Mouse (Mus musculus) limb, embryonic 15.5 days (tissue): ENCODE measurements at regions not wholly inside any gene's neighbourhood (a gene's known extent, or its start where the extent isn't known, plus 50 kb on each side); places are given as distances from the start of the nearest gene placed in this dataset.
"Not testable (repeated sequence)": the region's sequence is repeated elsewhere in the genome, so short reads cannot be mapped to it uniquely, and the experiment has no call there.

Experiments used
- ATAC-seq: fragments of 200-750 bp; cut with Nextera tagmentation; 2 replicates; pipeline ENCODE4 v1.8.0; 2017; ENCODE audit warnings: low read depth, moderate TSS enrichment; ENCODE audit not compliant: insufficient number of reproducible peaks, low FRiP score, low TSS enrichment
- H3K27ac ChIP-seq: fragments of 300-500 bp; sonication (generic); 2 replicates; pipeline ENCODE4 v1.5.1; 2015; ENCODE audit warnings: moderate library complexity, mild to moderate bottlenecking, inconsistent platforms
- H3K27me3 ChIP-seq: fragments of 300-500 bp; sonication (generic); 2 replicates; pipeline ENCODE4 v1.6.1; 2015; ENCODE audit warnings: inconsistent platforms
- H3K36me3 ChIP-seq: fragments of 300-500 bp; sonication (generic); 2 replicates; pipeline ENCODE4 v1.6.1; 2015; ENCODE audit warnings: inconsistent platforms
- H3K4me1 ChIP-seq: fragments of 300-500 bp; sonication (generic); 2 replicates; pipeline ENCODE4 v1.6.1; 2015; ENCODE audit warnings: inconsistent platforms
- H3K4me2 ChIP-seq: fragments of 300-500 bp; sonication (generic); 2 replicates; pipeline ENCODE4 v1.6.1; 2015; ENCODE audit warnings: mild to moderate bottlenecking, inconsistent platforms
- H3K4me3 ChIP-seq: fragments of 300-500 bp; sonication (generic); 2 replicates; pipeline ENCODE4 v1.5.1; 2015; ENCODE audit warnings: mild to moderate bottlenecking, inconsistent platforms
- H3K9ac ChIP-seq: fragments of 300-500 bp; sonication (generic); 2 replicates; pipeline ENCODE4 v1.6.1; 2015; ENCODE audit warnings: inconsistent platforms
- H3K9me3 ChIP-seq: fragments of 300-500 bp; sonication (generic); 2 replicates; pipeline ENCODE4 v1.6.1; 2016; ENCODE audit warnings: inconsistent platforms
- WGBS: fragments of 180-500 bp; shearing (Covaris S2); methylation state at CpG from one replicate; pipeline ENCODE4 v1.1.7; 2015; 5-methylcytosine and 5-hydroxymethylcytosine counted together

DNA sequence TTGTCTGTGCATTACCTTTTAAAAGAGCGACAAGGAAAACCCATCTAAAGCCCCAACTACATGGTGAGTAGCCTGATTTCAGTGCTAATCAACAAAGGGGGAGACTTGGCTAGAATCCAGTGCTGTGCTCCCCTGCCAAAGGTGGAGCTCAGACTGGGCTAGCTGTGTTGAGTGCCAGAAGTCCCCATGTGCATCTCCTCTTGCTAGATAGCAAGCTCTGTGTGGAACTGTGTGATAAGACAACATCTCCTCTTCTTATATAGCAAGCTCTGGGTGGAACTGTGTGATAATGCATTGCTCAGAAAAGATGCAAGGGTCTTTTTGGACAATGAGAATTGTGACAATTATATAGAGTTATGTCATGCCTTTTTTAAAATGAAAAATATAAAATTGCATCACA, 741.4 kb downstream of the Adam6a start:
- Histone ChIP-seq H3K4me3 (no peak overlapping the region), H3K36me3 (no peaks in the 10 kb centered on the region), H3K27me3 (no peaks in the 10 kb centered on the region), H3K9ac (no peak overlapping the region), H3K4me2 (no peak overlapping the region), H3K9me3 (no peaks in the 10 kb centered on the region), H3K27ac (no peak overlapping the region), H3K4me1 (no peaks in the 10 kb centered on the region)
- no peak for ATAC-seq
- 90% methylated on average over 1 of the region's 1 CpGs for WGBS

DNA sequence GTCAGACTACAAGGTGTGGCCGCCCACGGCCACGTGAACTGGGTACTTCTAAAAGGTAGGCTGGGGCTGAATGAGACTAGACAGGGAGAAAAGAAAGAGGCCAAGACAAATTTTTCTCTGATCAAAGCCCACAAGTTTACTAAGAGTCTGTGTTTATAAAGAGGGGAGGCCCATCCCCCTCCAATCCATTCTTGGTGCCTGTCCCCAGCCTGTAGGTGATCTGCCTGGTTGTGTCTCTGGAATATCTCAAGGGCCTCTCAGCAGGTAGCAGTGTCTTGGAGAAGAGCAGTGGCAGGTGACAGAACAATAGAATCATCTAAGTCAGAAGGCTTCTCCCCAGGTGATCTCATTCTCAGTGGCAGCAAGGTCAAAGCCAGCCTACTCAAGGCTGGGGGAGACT, 743.3 kb downstream of the Adam6a start:
- ATAC-seq = no peak
- Histone ChIP-seq H3K9me3 (no peaks in the 10 kb centered on the region), H3K27me3 (no peaks in the 10 kb centered on the region), H3K36me3 (no peaks in the 10 kb centered on the region), H3K27ac (no peak overlapping the region), H3K4me1 (no peaks in the 10 kb centered on the region), H3K4me3 (no peak overlapping the region), H3K9ac (no peak overlapping the region), H3K4me2 (no peak overlapping the region)
- 77% methylated on average over 3 of the region's 3 CpGs for WGBS

DNA sequence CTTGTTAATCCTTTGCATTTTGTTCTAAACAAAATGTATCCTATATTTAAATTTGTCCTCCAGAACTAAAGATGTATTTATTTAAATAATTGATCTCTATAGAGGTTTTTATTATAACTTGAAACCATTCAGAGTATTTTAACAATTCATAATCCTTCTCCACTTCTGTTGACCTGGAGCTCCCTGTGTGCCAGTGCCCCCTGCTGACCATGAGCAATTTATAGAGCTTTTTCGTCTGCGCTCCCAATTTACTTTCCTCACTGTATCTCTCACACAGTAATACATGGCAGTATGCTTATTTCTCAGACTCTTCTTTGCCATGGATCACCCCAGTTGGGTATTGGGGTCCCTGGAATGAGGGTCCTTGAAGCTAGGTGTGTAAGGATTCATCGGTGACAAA, 747.4 kb downstream of the Adam6a start:
- H3K4me1 ChIP-seq = no peaks in the 10 kb centered on the region
- no peak overlapping the region for H3K27ac ChIP-seq
- H3K9me3 ChIP-seq = no peaks in the 10 kb centered on the region; the same call in none of the 2 replicates
- 91% methylated on average over 3 of the region's 3 CpGs for WGBS
- H3K36me3 ChIP-seq = no peaks in the 10 kb centered on the region
- H3K4me3 ChIP-seq = no peak overlapping the region
- no peaks in the 10 kb centered on the region for H3K27me3 ChIP-seq
- no peak overlapping the region for H3K9ac ChIP-seq
- ATAC-seq = no peak
- no peak overlapping the region for H3K4me2 ChIP-seq

DNA sequence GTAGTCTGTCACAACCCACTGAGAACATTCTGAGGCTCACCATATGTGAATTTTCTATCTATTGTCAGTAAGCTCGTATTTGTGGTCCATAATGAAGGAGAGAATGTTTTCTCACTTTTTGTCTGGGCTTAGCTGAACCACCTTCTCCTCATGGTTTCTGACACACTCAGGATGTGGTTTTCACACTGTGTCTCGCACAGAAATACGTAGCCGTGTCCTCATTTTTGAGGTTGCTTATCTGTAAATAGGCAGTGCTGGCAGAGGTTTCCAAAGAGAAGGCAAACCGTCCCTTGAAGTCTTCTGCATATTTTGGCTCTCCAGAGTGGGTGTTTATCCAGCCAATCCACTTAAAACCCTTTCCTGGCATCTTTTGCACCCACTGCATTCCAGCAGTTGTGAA, 756.1 kb downstream of the Adam6a start:
- H3K27me3 ChIP-seq = no peaks in the 10 kb centered on the region
- no peak for ATAC-seq
- no peak overlapping the region for H3K27ac ChIP-seq
- 76% methylated on average over 5 of the region's 5 CpGs for WGBS
- H3K4me1 ChIP-seq = no peaks in the 10 kb centered on the region
- no peak overlapping the region for H3K4me2 ChIP-seq
- no peak overlapping the region for H3K9ac ChIP-seq
- peaks cover 5% of the 10 kb centered on the region; the same call in 1 of the 2 replicates for H3K9me3 ChIP-seq
- no peaks in the 10 kb centered on the region for H3K36me3 ChIP-seq
- H3K4me3 ChIP-seq = no peak overlapping the region

DNA sequence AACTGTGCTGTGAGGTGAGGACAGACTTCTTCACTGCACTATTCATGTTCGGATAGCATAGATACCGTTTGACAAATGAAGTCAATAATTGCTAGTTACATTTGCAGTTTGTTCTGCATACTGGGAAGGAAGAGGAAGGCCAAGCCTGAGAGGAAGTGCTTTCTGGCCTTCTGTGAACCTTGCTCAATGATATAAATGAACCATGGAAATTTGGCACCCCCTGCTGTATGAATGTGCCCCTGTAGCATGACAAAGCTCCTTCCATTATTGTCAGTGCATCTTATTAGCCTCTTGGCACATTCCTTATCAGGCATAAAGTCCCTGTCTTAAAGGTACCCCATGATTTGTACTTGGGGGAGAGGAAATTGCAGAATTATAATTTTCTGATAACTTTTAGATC, 758.0 kb downstream of the Adam6a start:
- Histone ChIP-seq H3K27me3 (no peaks in the 10 kb centered on the region), H3K4me2 (no peak overlapping the region), H3K36me3 (no peaks in the 10 kb centered on the region), H3K4me1 (no peaks in the 10 kb centered on the region), H3K9me3 (0 out of 2 replicates have a peak, but pooled peaks cover 5% of the 10 kb centered on the region), H3K9ac (no peak overlapping the region), H3K27ac (no peak overlapping the region), H3K4me3 (no peak overlapping the region)
- WGBS = 89% methylated on average over 2 of the region's 2 CpGs
- ATAC-seq = no peak

DNA sequence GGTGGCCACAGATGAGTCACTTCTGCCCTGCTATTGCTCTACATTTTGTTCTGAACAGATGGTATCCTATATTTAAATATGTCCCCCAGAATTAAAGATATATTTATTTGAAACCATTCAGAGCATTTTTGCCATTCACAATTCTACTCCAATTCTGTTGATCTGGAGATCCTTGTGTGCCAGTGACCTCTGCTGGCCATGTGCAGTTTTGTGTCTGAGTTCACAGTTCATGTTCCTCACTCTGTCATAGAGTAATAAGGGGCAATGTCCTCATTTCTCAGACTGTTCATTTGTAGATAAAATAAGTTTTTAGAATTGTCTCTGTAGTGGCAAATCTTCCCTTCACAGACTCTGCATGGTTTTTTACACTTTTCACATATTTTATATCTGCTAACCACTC, 788.8 kb downstream of the Adam6a start:
- Histone ChIP-seq H3K4me3 (no peak overlapping the region), H3K9me3 (0 out of 2 replicates have a peak, but pooled peaks cover 4% of the 10 kb centered on the region), H3K4me1 (no peaks in the 10 kb centered on the region), H3K9ac (no peak overlapping the region), H3K27me3 (no peaks in the 10 kb centered on the region), H3K4me2 (no peak overlapping the region), H3K27ac (no peak overlapping the region), H3K36me3 (no peaks in the 10 kb centered on the region)
- no peak for ATAC-seq

DNA sequence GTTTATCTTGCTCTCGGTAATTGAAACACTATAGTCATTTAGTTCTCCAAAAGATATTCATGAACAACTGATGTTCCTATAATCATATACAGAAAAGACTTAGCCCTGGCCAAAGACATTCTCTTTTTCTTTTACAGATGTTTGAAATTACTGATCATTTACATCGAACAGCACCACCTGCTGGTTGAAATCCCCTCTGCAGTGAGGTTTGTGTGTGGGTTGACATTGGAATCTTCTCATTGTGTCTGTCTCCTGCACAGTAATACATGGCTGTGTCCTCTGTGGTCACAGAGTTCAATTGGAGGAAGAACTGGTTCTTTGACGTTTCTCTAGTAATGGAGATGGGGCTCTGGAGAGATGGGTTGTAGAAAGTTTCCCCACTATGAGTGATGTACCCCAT, 822.6 kb downstream of the Adam6a start:
- no peaks in the 10 kb centered on the region for H3K9me3 ChIP-seq
- H3K27ac ChIP-seq = no peak overlapping the region
- no peak overlapping the region for H3K9ac ChIP-seq
- ATAC-seq = no peak
- H3K4me3 ChIP-seq = no peak overlapping the region
- no peak overlapping the region for H3K4me2 ChIP-seq
- no peaks in the 10 kb centered on the region for H3K27me3 ChIP-seq
- no peaks in the 10 kb centered on the region for H3K4me1 ChIP-seq
- 59% methylated on average over 3 of the region's 3 CpGs for WGBS
- H3K36me3 ChIP-seq = no peaks in the 10 kb centered on the region

DNA sequence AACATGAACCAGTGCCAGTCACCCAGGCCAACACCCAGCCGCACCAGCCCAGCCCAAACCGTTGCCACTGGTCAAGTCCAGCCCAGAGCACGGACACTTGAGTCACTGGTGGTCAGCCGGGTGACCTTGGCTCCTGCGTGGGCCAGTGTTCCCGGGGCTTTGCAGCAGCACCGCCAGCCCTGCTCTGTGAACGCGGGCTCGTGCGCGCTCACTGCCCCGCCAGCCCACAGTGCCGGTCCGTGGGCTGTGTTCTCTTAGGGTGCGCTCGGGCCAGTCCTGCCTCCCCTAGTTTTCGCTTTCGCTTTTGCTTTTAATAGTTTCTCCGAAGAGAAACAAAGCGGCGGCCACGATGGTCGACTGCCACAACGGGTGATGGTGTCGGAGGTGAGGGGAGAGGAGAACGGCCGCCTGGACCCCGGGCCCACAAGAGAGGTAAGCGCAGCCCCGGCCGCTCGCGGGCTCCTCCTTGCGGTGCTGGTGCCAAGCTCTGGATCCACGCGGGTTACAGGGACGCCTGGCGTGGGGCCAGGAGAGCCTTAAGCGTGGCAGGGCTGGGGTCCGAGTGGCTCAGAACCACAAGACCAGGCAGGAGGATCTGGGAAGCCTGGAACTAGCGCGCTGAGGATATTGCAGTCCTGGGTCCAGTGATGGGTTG, 835.1 kb downstream of the Adam6a start:
- H3K9ac ChIP-seq, H3K27me3 ChIP-seq, H3K9me3 ChIP-seq, H3K4me1 ChIP-seq, H3K36me3 ChIP-seq, H3K27ac ChIP-seq, ATAC-seq: not testable (repeated sequence)
- 27% methylated on average over 37 of the region's 43 CpGs for WGBS
- Histone ChIP-seq H3K4me3 (peak overlapping the region; percentile 21; the same call in 1 of the 2 replicates), H3K4me2 (peak overlapping the region; percentile 11; the same call in 1 of the 2 replicates)

DNA sequence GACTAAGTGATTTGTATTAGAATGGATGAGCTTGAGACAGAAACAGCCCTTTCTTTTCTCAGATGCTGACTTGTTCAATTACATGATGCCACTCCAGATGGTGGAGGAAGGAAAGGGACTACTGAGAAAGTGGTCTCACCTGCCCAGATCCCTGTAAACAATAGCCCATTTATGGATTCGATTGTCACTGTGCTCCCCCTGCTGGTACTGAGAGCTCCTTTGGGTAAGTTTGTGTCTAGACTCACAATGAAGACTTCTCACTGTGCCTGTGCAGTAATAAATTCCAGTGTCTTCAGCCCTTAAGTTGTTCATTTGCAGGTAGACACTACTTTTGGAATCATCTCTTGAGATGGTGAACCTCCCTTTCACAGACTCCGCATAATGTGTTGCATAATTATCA, 847.7 kb downstream of the Adam6a start:
- 78% methylated on average over 2 of the region's 2 CpGs for WGBS
- H3K36me3 ChIP-seq = no peaks in the 10 kb centered on the region
- H3K9me3 ChIP-seq = no peaks in the 10 kb centered on the region; the same call in 1 of the 2 replicates
- no peak overlapping the region for H3K4me2 ChIP-seq
- no peak overlapping the region for H3K4me3 ChIP-seq
- no peak for ATAC-seq
- H3K4me1 ChIP-seq = no peaks in the 10 kb centered on the region
- no peak overlapping the region for H3K27ac ChIP-seq
- no peaks in the 10 kb centered on the region for H3K27me3 ChIP-seq
- H3K9ac ChIP-seq = no peak overlapping the region

DNA sequence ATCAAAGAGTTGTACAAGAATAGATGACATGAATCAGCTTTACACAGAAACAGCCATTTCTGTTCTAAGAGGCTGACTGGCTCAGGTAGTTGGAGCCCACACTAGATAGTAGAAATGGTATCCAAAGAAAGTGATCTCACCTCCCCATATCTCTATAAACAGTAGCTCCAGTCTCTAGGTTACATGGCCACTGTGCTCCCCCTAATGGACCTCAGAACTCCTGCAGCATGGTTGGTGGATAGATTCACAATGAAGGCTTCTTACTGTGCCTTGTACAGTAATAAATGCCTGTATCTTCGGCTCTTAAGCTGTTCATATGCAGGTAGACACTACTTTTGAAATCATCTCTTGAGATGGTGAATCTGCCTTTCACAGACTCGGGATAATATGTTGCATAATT, 862.5 kb downstream of the Adam6a start:
- ATAC-seq = no peak
- no peak overlapping the region for H3K9ac ChIP-seq
- H3K27ac ChIP-seq = no peak overlapping the region
- H3K4me1 ChIP-seq = no peaks in the 10 kb centered on the region
- no peak overlapping the region for H3K4me3 ChIP-seq
- no peaks in the 10 kb centered on the region for H3K36me3 ChIP-seq
- no peak overlapping the region for H3K4me2 ChIP-seq
- H3K27me3 ChIP-seq = no peaks in the 10 kb centered on the region
- no peaks in the 10 kb centered on the region for H3K9me3 ChIP-seq
- WGBS = 50% methylated on average over 2 of the region's 2 CpGs

DNA sequence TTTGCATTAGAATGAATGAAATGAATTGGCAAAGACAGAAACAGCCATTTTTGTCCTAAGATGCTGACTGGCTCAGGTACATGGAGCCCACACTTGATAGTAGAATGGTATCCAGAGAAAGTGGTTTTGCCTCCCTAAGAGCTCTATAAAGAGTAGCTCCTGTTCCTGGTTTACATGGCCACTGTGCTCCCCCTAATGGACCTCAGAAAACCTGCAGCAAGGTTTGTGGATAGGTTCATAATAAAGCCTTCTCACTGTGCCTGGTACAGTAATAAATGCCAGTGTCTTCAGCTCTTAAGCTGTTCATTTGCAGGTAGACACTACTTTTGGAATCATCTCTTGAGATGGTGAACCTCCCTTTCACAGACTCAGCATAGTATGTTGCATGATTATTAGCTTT, 890.8 kb downstream of the Adam6a start:
- ATAC-seq = no peak
- Histone ChIP-seq H3K4me3 (no peak overlapping the region), H3K27ac (no peak overlapping the region), H3K27me3 (no peaks in the 10 kb centered on the region), H3K9me3 (no peaks in the 10 kb centered on the region), H3K4me1 (no peaks in the 10 kb centered on the region), H3K36me3 (no peaks in the 10 kb centered on the region), H3K9ac (no peak overlapping the region), H3K4me2 (no peak overlapping the region)

DNA sequence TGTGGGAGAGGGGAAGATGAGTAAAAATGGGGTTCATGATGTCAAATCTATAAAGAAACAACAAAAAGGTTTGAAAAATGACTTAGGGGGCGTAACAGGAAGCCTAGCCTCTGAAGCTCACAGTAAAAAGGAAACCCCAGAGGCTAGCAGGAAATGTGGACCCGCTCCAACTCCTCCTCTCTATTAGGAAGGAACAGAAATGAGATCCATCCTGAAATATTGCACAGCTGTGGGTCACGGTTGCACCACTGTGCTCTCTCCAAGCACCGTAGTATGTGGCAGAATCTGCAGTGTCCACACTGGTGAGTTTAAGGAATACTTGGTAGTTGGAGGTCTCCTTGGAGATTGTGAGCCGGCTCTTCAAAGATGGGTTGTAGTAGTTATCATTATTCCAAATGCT, 918.3 kb downstream of the Adam6a start:
- ATAC-seq = no peak
- H3K36me3 ChIP-seq = no peaks in the 10 kb centered on the region
- H3K27ac ChIP-seq = no peak overlapping the region
- no peak overlapping the region for H3K4me3 ChIP-seq
- no peaks in the 10 kb centered on the region for H3K27me3 ChIP-seq
- H3K9me3 ChIP-seq = no peaks in the 10 kb centered on the region; the same call in 1 of the 2 replicates
- 79% methylated on average over 5 of the region's 5 CpGs for WGBS
- no peak overlapping the region for H3K9ac ChIP-seq
- H3K4me1 ChIP-seq = no peaks in the 10 kb centered on the region
- H3K4me2 ChIP-seq = no peak overlapping the region

DNA sequence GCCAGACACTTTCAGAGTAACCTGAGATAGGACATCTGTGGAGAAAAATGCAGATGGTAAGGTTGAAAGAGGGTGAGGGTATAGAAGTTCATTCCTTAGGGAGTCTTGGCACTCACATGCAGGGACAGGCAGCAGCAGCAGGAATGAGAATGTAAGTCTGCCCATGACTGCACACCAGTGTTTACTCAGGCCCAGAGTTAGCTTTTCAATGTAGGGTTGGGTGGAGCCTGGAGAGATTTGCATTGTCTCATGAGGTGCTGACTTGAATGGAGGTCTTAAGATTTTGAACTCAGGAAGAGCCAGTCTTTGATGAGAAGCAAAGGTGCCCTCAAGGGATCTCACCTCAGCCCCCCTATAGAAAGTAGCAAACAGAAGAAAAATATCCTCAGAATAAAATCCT, 918.9 kb downstream of the Adam6a start:
- ATAC-seq = no peak
- H3K4me2 ChIP-seq = no peak overlapping the region
- H3K4me3 ChIP-seq = no peak overlapping the region
- no peak overlapping the region for H3K27ac ChIP-seq
- no peaks in the 10 kb centered on the region for H3K4me1 ChIP-seq
- H3K27me3 ChIP-seq = no peaks in the 10 kb centered on the region
- H3K36me3 ChIP-seq = no peaks in the 10 kb centered on the region
- no peaks in the 10 kb centered on the region; the same call in 1 of the 2 replicates for H3K9me3 ChIP-seq
- no peak overlapping the region for H3K9ac ChIP-seq
